Mouse (Mus musculus) left cerebral cortex, postnatal 25 days (tissue): ENCODE measurements at regions not wholly inside any gene's neighbourhood (a gene's known extent, or its start where the extent isn't known, plus 50 kb on each side); places are given as distances from the start of the nearest gene placed in this dataset.
A peak's percentile ranks its signal among the peaks of the same experiment; 100 is the strongest.

ENCODE experiments used
- DNase-seq, 2 experiments: peaks; one replicate each; pipeline ENCODE4 v3.0.0; 2022; ENCODE audit warnings: low spot score in 2 of 2, mixed read lengths in 1 of 2
- intact Hi-C: fragments of 180-260 bp; cut with DNase I; formaldehyde crosslinking; loops from one replicate; pipeline ENCODE4 v1.15.1; 2025

DNA sequence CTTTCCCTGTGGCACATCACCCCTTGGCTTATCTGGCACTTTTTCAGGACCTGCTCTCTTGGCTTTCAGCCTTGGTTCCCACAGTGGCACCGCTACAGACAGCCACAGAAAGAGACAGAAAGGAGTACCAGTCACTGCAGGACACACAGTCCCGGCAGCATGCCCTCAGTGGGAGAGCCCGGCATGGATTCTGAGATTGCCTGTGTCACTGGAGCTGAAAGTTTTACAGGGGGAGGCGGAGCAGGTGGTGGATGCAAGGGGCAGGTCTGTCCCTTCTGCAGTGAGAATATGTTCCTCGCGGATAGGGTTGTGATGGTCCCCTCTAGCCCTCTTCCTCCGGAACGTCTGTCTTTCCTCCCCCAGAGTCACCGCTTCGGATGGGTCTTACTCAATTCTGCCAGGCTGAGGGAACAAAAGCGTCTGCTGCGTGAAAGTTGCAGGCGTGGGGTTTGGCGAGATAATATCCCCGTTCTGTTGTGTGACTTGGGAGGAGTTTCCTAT lies 162.3 kb upstream of the Fstl4 start:
- peak; percentile 32 to 73 for DNase-seq
- intact Hi-C loops: loop anchor here (2.0 kb wide), 1 partner anchor 65 kb away; no protein-coding TSS in a partner anchor

DNA sequence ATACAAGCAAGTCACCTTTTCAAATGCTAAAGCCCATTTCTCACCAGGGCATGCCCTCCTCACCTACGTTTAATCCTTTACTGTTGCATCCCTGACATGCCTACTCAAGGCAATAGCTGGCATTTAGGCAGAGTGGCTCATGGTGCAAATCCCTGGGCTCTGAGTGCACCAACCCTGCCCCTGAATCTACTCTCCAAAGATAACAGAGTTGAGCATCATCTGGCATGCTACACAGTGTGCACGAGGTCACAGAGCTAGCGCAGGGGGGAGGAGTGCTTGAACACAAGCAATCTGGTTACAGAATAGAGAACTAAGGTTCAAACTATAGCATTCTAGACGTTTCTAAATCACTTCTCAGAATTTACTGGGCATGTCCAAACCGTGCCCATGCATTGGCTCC lies 161.6 kb upstream of the Fstl4 start:
- DNase-seq: no peak
- intact Hi-C loops: loop anchor here (2.0 kb wide), 1 partner anchor 66 kb away; no protein-coding TSS in a partner anchor

DNA sequence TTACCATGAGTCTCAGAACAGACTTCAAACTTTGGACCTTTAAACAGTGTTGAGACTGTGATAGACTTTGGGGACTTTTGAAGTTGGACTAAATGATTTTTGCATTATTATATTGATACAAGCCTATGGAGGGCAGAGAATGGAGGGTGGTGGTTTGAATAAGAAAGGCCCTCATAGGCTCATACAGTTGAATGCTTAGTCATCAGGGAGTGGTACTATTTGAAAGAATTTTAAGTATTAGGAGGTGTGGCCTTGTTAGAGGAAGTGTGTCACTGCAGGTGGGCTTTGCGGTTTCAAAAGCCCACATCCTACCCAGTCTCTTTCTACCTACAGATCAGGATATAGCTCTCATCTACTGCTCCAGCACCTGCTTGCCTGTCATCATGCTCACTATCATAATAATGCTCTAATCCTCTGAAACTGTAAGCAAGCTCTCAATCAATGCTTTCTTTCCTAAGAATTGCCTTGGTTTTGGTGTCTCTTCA lies 153.7 kb upstream of the Fstl4 start:
- intact Hi-C loops: no loop called here
- no peak for DNase-seq

DNA sequence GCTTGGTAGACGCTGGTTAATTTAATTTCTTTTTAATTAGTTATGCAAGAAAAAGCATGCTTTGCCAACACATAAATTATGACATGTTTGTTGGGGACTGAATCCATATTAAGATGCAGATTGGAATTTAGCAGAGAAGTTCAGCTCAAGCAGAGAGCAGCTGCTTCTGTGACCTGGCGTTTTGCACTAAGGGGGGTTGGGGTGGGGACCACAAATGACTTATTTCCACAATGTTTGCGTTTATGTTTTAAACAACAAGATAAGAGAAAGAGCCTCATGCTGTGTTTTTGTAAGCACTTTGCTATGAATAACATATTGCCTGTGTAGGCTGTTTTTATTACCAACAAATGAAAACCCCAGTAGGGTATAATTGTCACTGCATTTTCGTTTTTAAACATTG lies 148.8 kb upstream of the Fstl4 start:
- no peak for DNase-seq
- intact Hi-C loops: no loop called here

DNA sequence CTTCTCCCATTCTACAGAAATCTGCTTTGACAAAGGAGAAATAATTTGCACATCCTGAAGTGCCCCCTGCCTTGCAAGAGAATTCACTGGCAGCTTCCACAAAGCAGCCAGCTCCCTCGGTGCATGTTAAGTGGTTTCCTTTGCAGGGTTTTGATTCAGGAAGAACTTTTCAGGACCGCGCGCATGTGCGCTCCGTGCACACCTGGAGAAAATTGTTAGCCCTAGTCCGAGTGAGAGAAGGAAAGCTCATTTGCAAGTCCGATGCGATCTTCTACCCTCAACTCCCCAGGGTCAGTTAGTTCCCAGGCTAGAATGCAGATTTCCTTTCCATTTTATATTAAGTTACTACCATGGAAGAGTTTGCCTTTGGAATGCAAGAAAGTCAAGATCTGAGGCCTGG lies 145.8 kb upstream of the Fstl4 start:
- intact Hi-C loops: no loop called here

DNA sequence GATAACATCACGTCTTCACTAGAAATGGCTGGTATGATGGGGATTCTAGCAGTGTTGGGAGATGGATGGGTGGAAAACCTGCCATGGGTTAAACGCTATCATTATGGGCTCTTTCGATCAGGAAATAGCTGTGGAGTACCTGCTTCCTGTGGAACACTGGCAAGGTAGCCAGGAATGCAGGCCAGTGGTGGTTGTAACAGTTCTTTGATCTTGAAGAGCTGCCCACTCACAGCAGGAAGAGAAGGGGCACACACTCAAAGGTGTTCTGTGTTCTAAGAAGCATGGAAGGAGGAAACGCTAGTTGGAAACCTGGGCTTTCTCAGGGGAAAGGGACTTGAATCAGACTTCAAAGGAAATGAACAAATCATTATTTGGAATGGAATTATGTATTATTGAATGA lies 141.6 kb upstream of the Fstl4 start:
- intact Hi-C loops: no loop called here

More for the DNA sequence above, 145.8 kb upstream of the Fstl4 start:
- DNase-seq: no peak

DNA sequence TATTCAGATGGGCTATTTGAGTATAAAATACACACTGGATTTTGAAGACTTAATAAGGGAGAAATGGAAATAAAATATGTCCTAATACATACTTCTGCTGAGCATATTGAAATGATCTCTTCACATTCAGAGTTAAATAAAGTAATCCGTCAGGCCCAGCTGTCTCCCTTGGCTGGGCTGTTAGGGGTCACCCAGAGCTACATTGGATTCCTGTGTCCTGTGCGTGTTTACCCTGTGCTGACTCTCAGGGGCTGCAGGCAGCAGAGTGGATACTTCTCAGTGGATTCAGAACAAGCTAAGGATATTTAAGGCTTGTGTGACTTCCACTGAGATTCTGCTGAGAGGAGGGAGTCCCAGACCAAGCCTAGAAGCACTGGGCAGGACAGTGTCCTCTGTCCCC lies 135.6 kb upstream of the Fstl4 start:
- DNase-seq: no peak
- intact Hi-C loops: no loop called here

More for the DNA sequence above, 141.6 kb upstream of the Fstl4 start:
- DNase-seq: no peak

DNA sequence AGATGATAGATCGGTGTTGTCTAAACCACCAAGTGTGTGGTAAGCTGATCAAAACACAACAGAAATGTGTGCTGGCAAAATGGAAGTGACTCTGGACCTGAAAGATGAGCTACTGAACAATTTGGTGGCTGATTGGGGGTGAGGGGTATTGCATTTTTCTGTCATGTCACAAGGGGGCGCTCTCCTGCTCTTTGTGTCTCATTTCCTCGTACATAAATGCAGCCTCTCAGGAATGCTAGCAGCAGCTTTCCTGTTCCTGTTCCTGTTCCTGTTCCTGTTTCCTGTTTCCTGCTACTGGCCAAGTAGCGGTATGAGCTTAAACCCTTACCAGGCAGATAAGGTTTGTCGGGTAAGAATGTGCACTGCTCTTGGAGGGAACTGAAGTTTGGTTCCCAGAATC lies 134.7 kb upstream of the Fstl4 start:
- intact Hi-C loops: no loop called here

DNA sequence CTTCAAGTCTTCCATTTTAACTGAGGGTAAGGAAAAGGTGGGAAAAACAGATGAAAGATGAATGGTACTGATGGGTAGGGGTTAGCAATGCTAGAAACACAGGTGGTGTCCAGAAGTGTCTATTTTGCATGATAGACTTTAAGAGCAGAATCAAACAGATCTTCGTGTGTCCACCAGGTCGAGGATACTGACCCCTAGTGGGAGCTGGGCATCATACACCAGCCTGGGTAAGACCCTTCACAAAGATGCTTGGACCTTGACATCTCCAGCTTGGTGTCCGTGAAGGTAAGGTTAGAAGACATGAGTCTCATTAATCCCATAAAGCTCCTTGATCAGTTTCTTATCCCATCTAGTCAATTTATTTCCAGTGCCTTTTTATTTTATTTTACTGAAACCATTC lies 132.9 kb upstream of the Fstl4 start:
- intact Hi-C loops: no loop called here
- no peak for DNase-seq

More for the DNA sequence above, 134.7 kb upstream of the Fstl4 start:
- DNase-seq: no peak

DNA sequence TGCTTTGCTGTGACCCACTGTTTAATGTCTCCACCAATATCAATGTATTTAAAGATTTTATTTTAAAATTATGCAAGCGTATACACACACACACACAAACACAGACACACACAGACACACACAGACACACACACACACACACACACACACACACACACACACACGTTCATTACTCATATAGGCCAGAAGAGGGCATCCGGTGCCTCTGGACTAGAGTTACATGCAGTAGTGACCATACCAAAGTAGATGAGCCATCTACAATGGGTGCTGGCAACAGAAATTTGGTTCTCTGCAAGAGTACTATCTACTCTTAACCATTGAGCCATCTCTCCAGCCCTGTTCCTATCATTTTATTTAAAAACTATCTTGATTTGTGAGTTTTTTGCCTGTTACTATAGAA lies 130.2 kb upstream of the Fstl4 start:
- peak in 1 of 2 experiments; percentile 19 for DNase-seq
- intact Hi-C loops: no loop called here

DNA sequence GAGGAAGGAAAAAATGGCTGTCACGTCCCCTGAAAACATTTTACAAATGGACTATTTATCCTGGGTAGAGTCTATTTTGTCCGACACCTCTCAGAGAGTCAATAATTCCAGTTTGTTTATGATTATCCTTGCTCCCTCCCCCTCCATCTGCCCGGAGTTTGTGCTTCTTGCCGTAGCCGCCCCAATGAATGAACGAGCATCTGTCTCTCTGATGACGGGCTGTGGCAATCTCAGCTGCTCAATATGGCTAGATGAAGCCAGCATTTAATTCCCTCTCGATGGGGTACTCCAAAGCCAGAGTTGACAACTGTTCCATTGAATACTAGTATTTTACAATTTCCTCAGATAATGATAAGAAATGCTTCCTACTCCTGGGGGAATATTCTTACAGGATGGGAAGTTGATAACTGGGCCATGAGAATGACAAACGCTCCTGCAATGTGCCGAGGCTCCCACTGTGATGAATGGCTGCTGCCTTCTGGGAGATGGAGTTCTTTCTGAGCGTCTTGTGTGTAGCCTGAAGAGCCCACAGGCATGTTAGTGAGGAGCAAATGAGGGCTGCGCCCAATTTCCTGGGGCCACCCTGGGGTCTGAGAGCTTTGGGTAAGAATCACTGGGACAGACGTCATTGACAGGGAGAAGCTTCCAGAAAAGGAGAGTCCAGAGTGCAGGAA lies 128.6 kb upstream of the Fstl4 start:
- DNase-seq: no peak
- intact Hi-C loops: no loop called here

DNA sequence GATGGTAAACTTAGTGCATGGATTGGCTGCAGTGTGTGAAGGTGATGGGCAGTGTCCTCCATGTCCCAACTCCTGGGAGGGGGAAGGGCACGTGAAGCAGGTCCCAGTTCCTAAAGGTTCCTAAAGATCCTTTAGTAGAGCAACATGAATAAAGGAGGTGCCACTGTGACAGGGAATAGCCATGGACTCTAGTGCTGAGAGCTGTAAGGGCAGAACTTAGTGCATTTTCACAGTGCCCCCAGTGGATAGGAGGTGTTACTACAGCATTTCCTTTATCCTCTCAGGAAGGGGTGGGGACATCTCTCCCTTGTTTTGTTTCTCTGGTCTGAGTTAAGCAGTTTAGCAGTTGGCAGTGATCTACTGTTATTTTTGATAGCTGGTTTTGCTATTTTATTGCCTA lies 125.5 kb upstream of the Fstl4 start:
- intact Hi-C loops: no loop called here
- no peak for DNase-seq

DNA sequence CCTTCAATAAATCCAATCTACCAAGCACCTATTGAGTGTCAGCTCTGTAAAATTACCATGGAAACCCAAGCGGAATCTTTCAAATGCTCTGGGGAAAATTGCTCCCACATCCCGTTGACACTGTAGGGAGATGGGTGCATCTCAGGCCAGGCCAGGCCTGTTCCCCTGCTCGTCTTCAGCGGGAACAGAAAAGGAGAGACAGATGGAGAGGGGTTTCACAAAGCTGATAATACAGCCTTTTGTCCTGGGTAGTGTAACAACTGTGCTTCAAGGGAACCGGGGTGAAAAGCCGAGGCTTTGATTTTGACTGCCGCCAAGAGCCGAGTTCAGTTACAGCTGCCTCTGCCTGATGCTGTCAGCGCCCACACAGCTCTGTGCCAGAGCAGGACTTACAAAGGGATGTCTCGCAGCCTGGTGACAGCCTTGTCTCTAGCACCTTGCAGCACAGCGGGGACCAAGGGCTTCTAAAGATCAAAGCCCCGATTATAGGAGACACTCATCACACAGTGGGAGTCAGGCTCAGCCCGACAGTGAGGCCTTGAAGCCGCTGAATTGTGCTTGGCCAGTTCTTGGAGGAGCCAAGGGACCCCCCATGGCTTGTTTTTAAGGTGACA lies 122.6 kb upstream of the Fstl4 start:
- DNase-seq: peak in 1 of 2 experiments; percentile 35
- intact Hi-C loops: no loop called here

DNA sequence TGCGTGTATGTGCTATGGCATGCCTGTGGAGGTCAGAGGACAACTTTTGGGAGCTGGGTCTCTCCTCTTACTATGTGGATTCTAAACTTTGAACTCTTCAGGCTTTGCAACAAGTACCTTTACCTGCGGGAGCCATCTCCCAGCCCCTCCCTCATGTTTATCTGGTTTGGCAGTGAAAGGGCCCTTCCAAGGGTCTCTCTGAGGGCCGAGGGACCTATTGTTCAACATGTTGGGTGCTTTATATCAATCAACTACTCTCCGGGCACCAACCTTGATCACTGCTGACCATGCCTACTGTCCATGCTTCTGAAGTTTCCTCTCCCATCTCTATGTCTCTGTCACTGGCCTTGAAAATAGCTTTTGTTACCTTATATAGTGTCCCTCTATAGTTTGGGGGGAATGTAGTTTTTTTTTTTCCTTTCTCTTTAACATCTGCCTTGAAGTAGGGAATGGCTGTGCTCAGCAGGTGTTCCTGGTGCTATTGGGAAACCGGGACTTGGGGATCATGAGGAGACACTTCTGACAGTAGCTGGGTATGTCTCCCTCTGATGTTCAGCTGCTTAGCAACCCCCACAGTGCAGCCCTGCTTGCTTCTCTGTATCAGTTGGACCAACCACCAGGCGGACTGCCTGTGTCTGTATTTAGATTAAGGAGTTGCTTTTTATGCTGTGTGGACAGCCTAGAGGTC lies 120.2 kb upstream of the Fstl4 start:
- intact Hi-C loops: no loop called here
- no peak for DNase-seq

DNA sequence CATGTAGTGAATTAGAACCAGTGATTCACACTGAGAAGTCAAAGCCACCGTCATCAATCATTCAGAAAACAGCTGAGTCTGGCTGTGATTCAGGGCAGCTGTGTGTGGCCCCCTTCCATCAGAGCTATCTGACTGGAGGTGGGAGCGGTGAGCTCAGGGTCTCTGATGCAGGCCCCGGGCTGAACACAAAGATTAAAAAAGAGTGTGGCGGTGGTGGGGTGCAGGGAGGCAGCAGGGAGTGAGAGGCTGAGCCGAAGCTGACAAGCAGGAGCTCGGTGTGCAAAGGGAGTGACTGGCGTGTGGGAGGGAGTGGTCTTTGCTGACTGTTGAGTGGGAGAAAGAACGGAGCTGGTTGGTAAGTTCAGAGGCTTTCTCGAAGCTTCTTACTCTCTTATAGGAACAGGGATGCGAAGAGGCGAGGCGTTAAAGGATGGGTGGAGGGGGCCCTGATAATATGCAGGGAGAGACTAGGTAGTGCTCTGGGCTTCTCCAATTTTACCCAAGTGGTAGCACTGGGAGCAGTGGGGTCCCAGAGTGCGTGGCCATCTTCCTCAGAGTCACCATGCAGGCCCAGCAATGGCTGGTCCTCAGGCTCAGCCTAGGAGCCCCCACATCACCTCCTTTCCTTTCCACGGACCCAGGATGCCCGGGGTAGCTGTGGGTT lies 116.1 kb upstream of the Fstl4 start:
- intact Hi-C loops: loop anchor here (1.0 to 5.0 kb wide), 4 partner anchors 17 to 216 kb away; no protein-coding TSS in a partner anchor
- peak in 1 of 2 experiments; percentile 89 for DNase-seq

DNA sequence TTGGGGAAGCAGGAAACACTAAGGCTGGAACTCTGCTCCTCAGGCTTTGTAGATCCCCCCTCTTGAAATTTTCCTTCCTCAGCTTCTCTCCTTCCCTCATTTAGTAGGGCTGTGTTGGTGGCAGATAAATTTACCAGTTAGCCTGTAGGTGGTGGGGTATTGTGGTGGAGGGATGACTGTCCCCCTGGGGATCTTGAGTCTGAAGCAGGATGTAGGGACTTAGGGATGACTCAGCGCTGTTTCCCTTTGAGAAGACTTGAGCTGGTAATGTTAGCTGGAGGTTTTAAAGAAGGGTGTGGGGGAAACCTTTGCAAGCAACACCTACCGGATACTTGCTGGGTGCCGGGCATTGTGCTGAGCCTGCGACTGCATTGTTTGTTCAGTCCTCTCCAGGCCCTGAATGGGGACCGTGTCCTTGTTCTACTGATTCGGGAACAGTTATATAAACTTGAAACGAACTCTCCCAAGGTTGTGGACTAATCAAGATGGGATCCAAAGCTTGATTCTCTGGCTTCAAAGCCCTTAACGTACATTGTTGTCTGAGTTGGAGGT lies 115.5 kb upstream of the Fstl4 start:
- peak; percentile 37 to 94 for DNase-seq
- intact Hi-C loops: loop anchor here (1.0 to 5.0 kb wide), 4 partner anchors 16 to 216 kb away; no protein-coding TSS in a partner anchor

DNA sequence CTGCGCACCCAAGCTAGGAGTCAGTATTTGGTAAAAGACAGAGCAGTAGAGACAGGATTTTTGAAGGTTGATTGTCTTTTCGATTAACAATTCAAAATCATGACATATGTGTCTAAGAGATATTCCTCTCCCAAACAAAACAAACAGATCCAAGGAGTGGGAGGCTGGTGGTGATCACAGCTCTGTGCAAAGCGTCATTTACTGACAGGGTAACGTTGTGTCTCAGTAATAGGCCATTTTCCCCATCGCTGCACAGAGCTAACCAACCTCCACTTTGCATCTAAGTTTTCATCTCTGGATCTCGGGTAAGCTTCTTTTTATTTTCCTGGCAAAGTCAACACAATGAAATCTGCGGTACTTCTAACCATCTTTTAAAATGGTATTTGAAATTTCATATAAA lies 109.8 kb upstream of the Fstl4 start:
- intact Hi-C loops: no loop called here
- DNase-seq: peak in 1 of 2 experiments; percentile 19

DNA sequence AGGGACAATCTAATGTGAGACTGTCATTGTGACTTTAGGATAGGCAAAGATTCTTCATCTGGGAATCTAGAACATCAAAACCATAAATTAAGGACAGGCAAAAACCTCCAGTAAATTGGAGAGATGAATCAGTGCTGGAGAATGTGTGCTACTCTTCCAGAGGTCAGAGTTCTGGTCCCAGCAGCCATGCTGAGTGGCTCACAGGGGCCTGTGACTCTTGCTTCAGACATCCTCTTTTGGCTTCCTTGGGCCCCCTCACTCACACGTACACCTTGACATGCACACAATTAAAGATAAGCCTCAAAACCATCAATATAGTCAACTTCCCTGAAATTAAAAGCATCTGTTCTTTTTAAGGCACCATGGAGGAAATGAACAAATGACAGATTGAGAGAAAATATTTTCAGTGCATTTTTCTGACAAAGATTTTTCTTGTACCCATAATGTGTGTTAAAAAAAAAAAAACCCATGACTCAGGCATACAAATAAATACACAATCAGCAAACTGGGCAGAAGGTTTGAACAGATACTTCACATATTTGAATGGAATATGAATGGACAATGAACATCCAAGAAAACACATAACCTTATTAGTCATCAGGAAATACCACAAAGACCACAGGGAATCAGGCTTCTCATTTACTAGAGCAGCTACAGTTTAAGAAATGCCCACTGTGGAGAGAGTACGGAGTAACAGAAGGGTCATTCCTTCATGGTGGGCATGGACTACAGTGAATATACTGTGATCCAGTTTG lies 108.5 kb upstream of the Fstl4 start:
- intact Hi-C loops: no loop called here
- DNase-seq: no peak

DNA sequence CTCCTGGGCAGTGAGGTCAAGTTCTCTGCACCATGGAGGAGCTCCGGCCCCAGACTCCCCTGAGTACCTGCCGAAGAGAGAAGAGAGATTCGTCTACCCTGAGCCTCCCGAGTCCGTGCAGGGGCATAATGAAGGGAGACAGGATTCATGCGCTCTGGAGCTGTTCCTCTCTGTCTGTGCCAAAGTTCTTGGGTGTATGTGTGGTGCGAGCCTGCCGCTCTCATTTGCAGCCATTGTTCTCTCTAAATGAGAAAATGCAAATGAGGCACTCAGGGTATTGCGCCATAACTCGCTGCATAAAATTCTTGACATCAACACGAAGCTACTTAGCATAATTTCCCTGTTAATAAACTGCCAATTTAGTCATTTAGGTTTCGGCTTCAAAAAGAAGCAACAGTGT lies 103.2 kb upstream of the Fstl4 start:
- DNase-seq: no peak
- intact Hi-C loops: no loop called here
